Mouse (Mus musculus): ENCODE measurements around the gene Zbtb17. TPM values are rescaled to one million over a fixed set of nuclear protein-coding genes. Genes with fewer than 3 reads are reported as not detected.

The Zbtb17 gene
- polyA plus RNA-seq, 1 experiment = 45.1 TPM

- Histone ChIP-seq H3K4me3 (ENCODE audit: insufficient read depth, low read length) (no peak overlapping the region), H3K27ac (ENCODE audit: insufficient read depth, low read length) (no peak overlapping the region), H3K4me1 (ENCODE audit: control insufficient read depth, insufficient read depth, low read length) (peaks cover 4% of the 10 kb centered on the region)
- TF ChIP-seq CTCF (IDR thresholded peaks at IDR 0.05; ENCODE audit: extremely low read depth, insufficient read depth, low read length) (no peak), POLR2A (IDR thresholded peaks at IDR 0.05; ENCODE audit: extremely low read depth, insufficient read depth, low read length) (no peak)
Observed at GRCm38 (mm10) chr4:141456193-141456938, 11.9 kb downstream of the Zbtb17 start.

GRCm38 (mm10) chr4:141458236-141458635, 13.8 kb downstream of the Zbtb17 start:
- Histone ChIP-seq H3K4me1 (ENCODE audit: control insufficient read depth, insufficient read depth, low read length) (peaks cover 8% of the 10 kb centered on the region), H3K4me3 (ENCODE audit: insufficient read depth, low read length) (no peak overlapping the region), H3K27ac (ENCODE audit: insufficient read depth, low read length) (no peak overlapping the region)
- TF ChIP-seq POLR2A (IDR thresholded peaks at IDR 0.05; ENCODE audit: extremely low read depth, insufficient read depth, low read length) = no peak
- TF ChIP-seq CTCF (IDR thresholded peaks at IDR 0.05; ENCODE audit: extremely low read depth, insufficient read depth, low read length) = no peak

GRCm38 (mm10) chr4:141458888-141459287, 14.4 kb downstream of the Zbtb17 start:
- Histone ChIP-seq H3K4me1 (ENCODE audit: control insufficient read depth, insufficient read depth, low read length) (peaks cover 7% of the 10 kb centered on the region), H3K4me3 (ENCODE audit: insufficient read depth, low read length) (no peak overlapping the region), H3K27ac (ENCODE audit: insufficient read depth, low read length) (no peak overlapping the region)
- TF ChIP-seq CTCF (IDR thresholded peaks at IDR 0.05; ENCODE audit: extremely low read depth, insufficient read depth, low read length) = no peak
- no peak for TF ChIP-seq POLR2A (IDR thresholded peaks at IDR 0.05; ENCODE audit: extremely low read depth, insufficient read depth, low read length)

GRCm38 (mm10) chr4:141459766-141460165, 15.3 kb downstream of the Zbtb17 start:
- TF ChIP-seq POLR2A (IDR thresholded peaks at IDR 0.05; ENCODE audit: extremely low read depth, insufficient read depth, low read length) (no peak), CTCF (IDR thresholded peaks at IDR 0.05; ENCODE audit: extremely low read depth, insufficient read depth, low read length) (no peak)
- Histone ChIP-seq H3K4me1 (ENCODE audit: control insufficient read depth, insufficient read depth, low read length) (peaks cover 5% of the 10 kb centered on the region), H3K4me3 (ENCODE audit: insufficient read depth, low read length) (no peak overlapping the region), H3K27ac (ENCODE audit: insufficient read depth, low read length) (no peak overlapping the region)

- TF ChIP-seq POLR2A (IDR thresholded peaks at IDR 0.05; ENCODE audit: extremely low read depth, insufficient read depth, low read length) (no peak), CTCF (IDR thresholded peaks at IDR 0.05; ENCODE audit: extremely low read depth, insufficient read depth, low read length) (no peak)
- Histone ChIP-seq H3K4me3 (ENCODE audit: insufficient read depth, low read length) (no peak overlapping the region), H3K27ac (ENCODE audit: insufficient read depth, low read length) (no peak overlapping the region), H3K4me1 (ENCODE audit: control insufficient read depth, insufficient read depth, low read length) (peaks cover 5% of the 10 kb centered on the region)
Observed at GRCm38 (mm10) chr4:141460481-141460880, 16.0 kb downstream of the Zbtb17 start.

- Histone ChIP-seq H3K4me1 (ENCODE audit: control insufficient read depth, insufficient read depth, low read length) (peaks cover 5% of the 10 kb centered on the region), H3K27ac (ENCODE audit: insufficient read depth, low read length) (no peak overlapping the region), H3K4me3 (ENCODE audit: insufficient read depth, low read length) (no peak overlapping the region)
- TF ChIP-seq CTCF (IDR thresholded peaks at IDR 0.05; ENCODE audit: extremely low read depth, insufficient read depth, low read length) (no peak), POLR2A (IDR thresholded peaks at IDR 0.05; ENCODE audit: extremely low read depth, insufficient read depth, low read length) (no peak)
Observed at GRCm38 (mm10) chr4:141461088-141461487, 16.6 kb downstream of the Zbtb17 start.

GRCm38 (mm10) chr4:141461576-141461975, 17.1 kb downstream of the Zbtb17 start:
- Histone ChIP-seq H3K27ac (ENCODE audit: insufficient read depth, low read length) (no peak overlapping the region), H3K4me1 (ENCODE audit: control insufficient read depth, insufficient read depth, low read length) (peaks cover 5% of the 10 kb centered on the region)

GRCm38 (mm10) chr4:141463472-141463871, 19.0 kb downstream of the Zbtb17 start:
- H3K4me3 ChIP-seq (ENCODE audit: insufficient read depth, low read length) = no peak overlapping the region
- H3K4me1 ChIP-seq (ENCODE audit: control insufficient read depth, insufficient read depth, low read length) = peaks cover 5% of the 10 kb centered on the region
- TF ChIP-seq CTCF (IDR thresholded peaks at IDR 0.05; ENCODE audit: extremely low read depth, insufficient read depth, low read length) = no peak
- TF ChIP-seq POLR2A (IDR thresholded peaks at IDR 0.05; ENCODE audit: extremely low read depth, insufficient read depth, low read length) = no peak
- no peak overlapping the region for H3K27ac ChIP-seq (ENCODE audit: insufficient read depth, low read length)

More at GRCm38 (mm10) chr4:141461576-141461975, 17.1 kb downstream of the Zbtb17 start:
- H3K4me3 ChIP-seq (ENCODE audit: insufficient read depth, low read length) = no peak overlapping the region
- TF ChIP-seq POLR2A (IDR thresholded peaks at IDR 0.05; ENCODE audit: extremely low read depth, insufficient read depth, low read length) (no peak), CTCF (IDR thresholded peaks at IDR 0.05; ENCODE audit: extremely low read depth, insufficient read depth, low read length) (no peak)

GRCm38 (mm10) chr4:141464722-141465121, 20.3 kb downstream of the Zbtb17 start:
- TF ChIP-seq CTCF (IDR thresholded peaks at IDR 0.05; ENCODE audit: extremely low read depth, insufficient read depth, low read length) (no peak), POLR2A (IDR thresholded peaks at IDR 0.05; ENCODE audit: extremely low read depth, insufficient read depth, low read length) (no peak)
- Histone ChIP-seq H3K4me1 (ENCODE audit: control insufficient read depth, insufficient read depth, low read length) (peaks cover 5% of the 10 kb centered on the region), H3K4me3 (ENCODE audit: insufficient read depth, low read length) (no peak overlapping the region), H3K27ac (ENCODE audit: insufficient read depth, low read length) (no peak overlapping the region)

Data from cortical plate, adult 2 months (tissue).